Mouse (Mus musculus) erythroblast, embryonic 14.5 days (primary cell): ENCODE results near the gene 2010315B03Rik. TPM values are rescaled to one million over a fixed set of nuclear protein-coding genes. Genes with fewer than 3 reads are reported as not detected.
"Not testable (repeated sequence)": the region's sequence is repeated elsewhere in the genome, so short reads cannot be mapped to it uniquely, and the experiment has no call there.

ENCODE experiments used
- H3K27me3 ChIP-seq: 2 replicates; pipeline ENCODE4 v1.6.1; 2012; ENCODE audit warnings: inconsistent platforms; ENCODE audit not compliant: control insufficient read depth
- H3K36me3 ChIP-seq: 2 replicates; pipeline ENCODE4 v1.6.1; 2012; ENCODE audit warnings: mild to moderate bottlenecking, inconsistent platforms; ENCODE audit not compliant: control insufficient read depth
- H3K4me1 ChIP-seq: 2 replicates; pipeline ENCODE4 v1.6.1; 2012; ENCODE audit warnings: inconsistent platforms; ENCODE audit not compliant: control insufficient read depth
- H3K4me3 ChIP-seq: replicated peaks from 2 replicates; pipeline ENCODE3; 2012; ENCODE audit warnings: moderate library complexity, mild to moderate bottlenecking, inconsistent platforms
- H3K9me3 ChIP-seq: 2 replicates; pipeline ENCODE4 v1.6.1; 2012; ENCODE audit warnings: low read length, inconsistent platforms, mixed read lengths; ENCODE audit not compliant: control insufficient read depth
- GATA1 ChIP-seq: IDR thresholded peaks from 2 replicates; pipeline ENCODE4 v1.6.1; 2012; ENCODE audit warnings: low read length, inconsistent platforms, mixed read lengths
- TAL1 ChIP-seq: IDR thresholded peaks from 3 replicates; pipeline ENCODE4 v1.6.1; 2012; ENCODE audit warnings: low read length, inconsistent platforms, mixed read lengths
- polyA plus RNA-seq: library from polyadenylated mRNA; stranded (reverse); fragments of >175 nt; gene quantifications from 2 replicates; pipeline ENCODE4 v1.2.3, GENCODE M21; 2012

The 2010315B03Rik gene
- polyA plus RNA-seq, 1 experiment = not detected

- TF ChIP-seq GATA1 (no peak), TAL1 (no peak)
- Histone ChIP-seq H3K9me3 (peaks cover 19% of the 10 kb centered on the region), H3K4me3 (no peak overlapping the region), H3K27me3 (no peaks in the 10 kb centered on the region), H3K4me1 (no peaks in the 10 kb centered on the region), H3K36me3 (peaks cover 26% of the 10 kb centered on the region)
Observed at GRCm38 (mm10) chr9:124267929-124268328, 44.6 kb downstream of the 2010315B03Rik start.

- Histone ChIP-seq H3K4me3 (no peak overlapping the region), H3K27me3 (no peaks in the 10 kb centered on the region), H3K4me1 (no peaks in the 10 kb centered on the region), H3K36me3 (peaks cover 26% of the 10 kb centered on the region), H3K9me3 (peaks cover 19% of the 10 kb centered on the region)
- TF ChIP-seq TAL1 = no peak
- no peak for TF ChIP-seq GATA1
Observed at GRCm38 (mm10) chr9:124267493-124267892, 45.0 kb downstream of the 2010315B03Rik start.

- TF ChIP-seq GATA1 = no peak
- TF ChIP-seq TAL1 = no peak
- Histone ChIP-seq H3K27me3 (no peaks in the 10 kb centered on the region), H3K36me3 (no peaks in the 10 kb centered on the region), H3K4me1 (no peaks in the 10 kb centered on the region), H3K4me3 (no peak overlapping the region), H3K9me3 (no peaks in the 10 kb centered on the region)
Observed at GRCm38 (mm10) chr9:124262987-124263717, 49.3 kb downstream of the 2010315B03Rik start.

DNA sequence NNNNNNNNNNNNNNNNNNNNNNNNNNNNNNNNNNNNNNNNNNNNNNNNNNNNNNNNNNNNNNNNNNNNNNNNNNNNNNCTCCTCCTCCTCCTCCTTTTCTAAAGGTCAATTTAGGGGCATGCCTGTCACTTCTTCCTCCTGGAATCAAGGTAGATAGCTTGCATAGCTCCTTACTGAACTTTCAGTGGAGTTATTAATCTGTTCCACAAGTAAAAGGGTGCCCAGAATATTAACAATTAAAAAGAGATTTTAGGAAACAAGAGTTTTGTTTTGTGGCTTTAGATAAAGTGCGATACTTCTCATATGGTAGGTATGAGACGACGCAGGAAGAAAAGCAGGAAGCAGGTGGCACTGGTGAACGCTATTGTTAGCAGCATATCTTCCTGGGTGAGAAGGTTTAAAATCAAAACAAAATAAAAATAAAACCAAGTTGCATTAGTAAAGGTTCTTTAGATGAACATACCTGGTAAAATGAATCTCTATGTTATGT is 54.4 kb downstream of the 2010315B03Rik start:
- no peaks in the 10 kb centered on the region for H3K4me1 ChIP-seq
- H3K36me3 ChIP-seq = no peaks in the 10 kb centered on the region
- H3K9me3 ChIP-seq = peaks cover 12% of the 10 kb centered on the region
- no peak overlapping the region for H3K4me3 ChIP-seq
- no peaks in the 10 kb centered on the region for H3K27me3 ChIP-seq
- TF ChIP-seq TAL1 (no peak), GATA1 (no peak)

GRCm38 (mm10) chr9:124257200-124258066 is 55.1 kb downstream of the 2010315B03Rik start:
- TF ChIP-seq GATA1 (no peak), TAL1 (no peak)
- peaks cover 12% of the 10 kb centered on the region for H3K9me3 ChIP-seq
- no peaks in the 10 kb centered on the region for H3K4me1 ChIP-seq

GRCm38 (mm10) chr9:124256271-124257199 is 56.0 kb downstream of the 2010315B03Rik start:
- H3K9me3 ChIP-seq = peaks cover 12% of the 10 kb centered on the region
- H3K4me3 ChIP-seq, H3K4me1 ChIP-seq, H3K36me3 ChIP-seq, H3K27me3 ChIP-seq: not testable (repeated sequence)

More at GRCm38 (mm10) chr9:124257200-124258066, 55.1 kb downstream of the 2010315B03Rik start:
- Histone ChIP-seq H3K4me3 (no peak overlapping the region), H3K27me3 (no peaks in the 10 kb centered on the region), H3K36me3 (no peaks in the 10 kb centered on the region)

- no peaks in the 10 kb centered on the region for H3K4me1 ChIP-seq
- no peaks in the 10 kb centered on the region for H3K27me3 ChIP-seq
- TF ChIP-seq TAL1 (no peak), GATA1 (no peak)
- no peak overlapping the region for H3K4me3 ChIP-seq
- peaks cover 4% of the 10 kb centered on the region for H3K9me3 ChIP-seq
- no peaks in the 10 kb centered on the region for H3K36me3 ChIP-seq
Observed at GRCm38 (mm10) chr9:124251438-124251837, 61.1 kb downstream of the 2010315B03Rik start.

Other genes with a start within 250 kb of the 2010315B03Rik start
- gene Ccr2, start 210.7 kb downstream of the 2010315B03Rik start, polyA plus RNA-seq = not detected in 2 replicates
- gene Ccr5, start 191.2 kb downstream of the 2010315B03Rik start, polyA plus RNA-seq = under 0.01 TPM in 1 of 2 replicates, not detected in the other
- 6.7 and 9.8 TPM in 2 replicates for gene Ppp2r3d, start 164.2 kb upstream of the 2010315B03Rik start, polyA plus RNA-seq
- gene Gm21836, start 181.1 kb upstream of the 2010315B03Rik start, polyA plus RNA-seq = not detected in 2 replicates